Mouse (Mus musculus) 3134 (cell line): ENCODE measurements at regions not wholly inside any gene's neighbourhood (a gene's known extent, or its start where the extent isn't known, plus 50 kb on each side); places are given as distances from the start of the nearest gene placed in this dataset.

Experiments used
- DNase-seq: peaks from one replicate; pipeline ENCODE4 v3.0.0-alpha.2; 2011; ENCODE audit warnings: low spot score; ENCODE audit not compliant: insufficient read length; ENCODE audit errors: extremely low read depth

DNA sequence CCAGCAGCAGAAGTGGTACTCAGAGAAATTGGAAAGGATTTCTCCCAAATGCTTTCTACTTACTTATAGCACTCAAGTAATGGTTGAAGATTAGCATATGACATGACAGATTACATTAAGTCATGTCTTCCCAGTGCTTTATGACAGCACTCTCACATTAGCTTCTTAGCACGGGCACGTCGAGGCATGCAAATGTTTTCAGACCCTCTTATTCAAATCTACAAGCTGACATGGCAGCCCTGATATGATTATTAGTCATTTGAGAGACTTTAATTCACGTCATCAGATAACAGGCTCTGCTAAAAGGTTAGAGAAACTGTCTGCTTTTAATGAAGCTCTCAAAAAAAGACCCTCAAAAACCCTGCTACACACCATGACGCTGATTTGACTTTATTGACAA, 590.1 kb downstream of the Lmo4 start:
- DNase-seq = no peak

DNA sequence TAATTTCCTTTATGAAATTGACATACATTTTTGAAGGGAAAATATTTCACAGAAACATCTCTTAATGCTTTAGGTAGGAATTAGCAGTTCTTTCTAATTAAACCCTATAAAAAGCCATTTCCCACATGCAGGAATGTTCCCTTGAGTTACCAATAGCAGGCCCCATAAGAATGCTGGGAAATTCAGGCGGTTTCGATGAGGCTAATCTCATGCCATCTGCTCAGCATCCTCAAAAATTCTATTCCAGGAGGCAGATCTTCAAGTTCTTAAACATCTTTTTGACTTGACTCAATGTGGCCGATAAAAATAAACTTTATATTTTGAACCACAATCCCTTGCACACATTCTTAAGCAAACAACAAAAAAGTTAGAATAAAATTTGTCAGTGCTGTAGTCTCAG, 591.0 kb downstream of the Lmo4 start:
- DNase-seq = no peak

DNA sequence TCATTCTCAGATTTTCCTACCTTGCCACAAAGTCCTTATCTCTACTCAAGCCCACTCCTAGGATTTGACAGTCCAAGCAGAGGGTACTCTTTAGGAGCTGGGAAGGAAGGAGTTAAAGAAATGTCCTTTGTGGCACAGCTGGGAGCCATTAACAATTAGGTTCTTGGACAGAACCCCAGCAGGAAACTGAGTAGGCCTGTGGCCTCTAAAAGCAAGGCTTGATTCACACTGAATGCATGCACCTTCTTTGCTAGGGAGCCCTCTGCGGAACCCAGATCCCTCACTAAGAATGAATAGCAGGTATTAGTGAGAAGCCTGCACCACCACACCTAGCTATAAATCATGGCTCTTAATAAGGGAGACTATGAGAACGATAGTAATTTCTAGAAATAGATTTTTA, 595.3 kb downstream of the Lmo4 start:
- DNase-seq = no peak

DNA sequence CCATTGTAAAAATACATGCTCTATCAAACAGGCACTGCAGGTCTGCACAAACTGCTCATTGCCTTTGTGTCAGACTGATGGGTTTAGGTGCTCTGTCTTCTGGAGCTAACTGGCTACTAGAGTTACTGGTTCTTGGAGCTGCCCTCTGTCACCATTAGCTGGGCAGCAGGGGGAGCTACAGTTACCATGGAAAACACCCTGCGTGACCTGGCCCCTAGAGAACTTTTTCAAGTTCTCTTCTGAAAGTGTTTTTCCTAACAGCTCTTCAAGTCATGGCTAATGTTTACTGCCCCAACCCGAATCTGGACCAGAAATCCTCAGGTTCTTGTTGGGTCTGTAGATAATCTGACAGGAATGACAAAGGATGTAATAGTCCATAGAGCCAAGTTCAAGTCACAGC, 605.9 kb downstream of the Lmo4 start:
- DNase-seq = no peak

DNA sequence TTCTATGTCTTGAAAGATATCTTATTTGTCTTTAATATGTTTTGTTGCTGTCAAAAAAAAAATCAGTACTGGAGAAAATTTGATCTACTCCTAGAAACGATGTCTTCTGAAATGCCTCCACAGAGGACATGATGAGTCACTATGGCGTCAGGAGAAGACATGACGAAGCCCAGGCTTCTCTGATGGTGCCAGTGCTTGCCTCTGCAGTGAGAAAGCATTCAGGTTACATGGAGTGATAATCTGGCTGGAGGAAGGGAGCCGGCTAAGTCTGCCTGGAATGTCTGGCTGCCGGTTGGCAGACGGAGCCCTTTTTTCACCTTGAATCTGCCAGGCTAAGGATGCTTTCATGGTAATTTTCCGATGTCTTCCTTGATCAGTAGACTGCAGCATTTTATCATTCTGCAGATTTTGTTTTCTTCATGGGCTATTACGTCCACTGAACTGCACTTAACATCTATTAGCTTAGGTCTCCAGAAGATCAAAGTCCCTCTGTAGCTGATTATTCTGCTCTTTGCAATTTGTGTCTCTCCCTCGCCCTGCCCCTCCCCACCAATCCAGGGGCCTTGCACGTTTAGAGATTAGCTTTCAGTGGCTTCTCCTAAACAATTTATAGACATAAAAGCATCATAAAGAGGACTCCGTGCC, 607.9 kb downstream of the Lmo4 start:
- no peak for DNase-seq

DNA sequence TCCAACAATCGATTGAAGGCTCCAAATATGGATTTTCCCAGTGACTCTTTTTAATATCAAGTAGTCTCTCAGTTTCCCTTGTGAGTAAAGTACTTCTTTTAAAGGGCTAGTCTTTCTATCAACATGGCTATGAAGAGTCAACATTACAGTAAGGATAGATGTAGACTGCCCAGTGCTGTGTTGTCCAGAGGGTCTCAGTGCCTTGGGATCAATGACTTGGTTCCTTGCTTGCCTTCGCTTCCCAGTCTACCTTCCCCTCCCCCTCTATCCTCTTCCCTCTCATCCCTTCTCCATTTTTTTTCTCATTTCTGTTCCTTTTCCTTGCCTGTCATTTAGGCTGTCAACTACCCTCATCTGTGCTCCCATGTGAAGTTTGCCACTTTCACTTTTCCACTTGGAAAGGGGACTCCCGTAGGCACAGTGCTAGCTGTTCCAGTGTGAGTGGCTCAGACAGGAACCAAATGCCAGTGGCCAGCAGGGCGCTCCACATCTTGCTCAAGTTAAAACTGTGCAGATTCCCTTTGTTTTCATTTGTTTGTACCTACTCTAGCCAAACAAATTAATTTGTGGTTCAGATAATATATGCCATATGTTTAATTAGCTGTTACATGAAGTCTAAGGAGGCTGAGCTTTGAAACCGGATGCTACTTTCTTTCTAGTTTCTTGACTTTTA, 608.9 kb downstream of the Lmo4 start:
- DNase-seq = no peak

DNA sequence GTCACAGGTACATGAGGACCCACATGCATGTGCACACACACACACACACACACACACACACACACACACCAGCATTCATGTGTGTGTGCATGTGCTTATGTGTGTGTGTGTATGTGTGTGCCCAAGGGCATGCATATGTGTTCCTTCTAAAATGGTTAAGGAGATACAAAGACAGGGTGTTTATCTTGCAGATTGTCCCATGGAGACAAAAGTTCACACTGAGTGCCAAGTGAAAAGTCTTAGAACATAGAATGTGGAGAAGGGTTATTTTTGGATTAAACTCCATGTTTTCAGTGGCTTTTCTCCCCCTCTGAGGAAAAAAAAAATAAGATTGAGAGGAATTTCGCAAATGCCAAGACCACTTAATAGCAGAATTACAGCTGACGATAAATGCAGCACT, 609.9 kb downstream of the Lmo4 start:
- no peak for DNase-seq

DNA sequence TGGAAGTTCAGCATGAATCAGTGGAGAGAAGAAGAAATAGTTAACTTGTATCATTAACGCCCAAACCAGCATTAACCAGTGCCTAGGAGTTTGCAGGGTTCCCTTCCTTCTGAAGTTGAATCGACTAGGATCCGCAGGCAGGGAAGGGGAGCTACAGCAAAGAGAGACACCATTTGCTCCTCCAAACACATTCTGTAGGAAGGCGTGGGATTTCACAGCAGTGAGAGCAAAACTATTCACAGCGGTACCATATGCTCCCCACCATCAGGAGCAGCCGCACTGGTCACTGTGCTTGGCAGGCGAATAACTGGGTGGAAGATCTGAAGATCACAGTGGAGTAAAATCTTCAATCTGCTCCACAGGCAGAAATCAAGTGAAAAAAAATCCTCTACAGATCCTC, 610.3 kb downstream of the Lmo4 start:
- DNase-seq = no peak

DNA sequence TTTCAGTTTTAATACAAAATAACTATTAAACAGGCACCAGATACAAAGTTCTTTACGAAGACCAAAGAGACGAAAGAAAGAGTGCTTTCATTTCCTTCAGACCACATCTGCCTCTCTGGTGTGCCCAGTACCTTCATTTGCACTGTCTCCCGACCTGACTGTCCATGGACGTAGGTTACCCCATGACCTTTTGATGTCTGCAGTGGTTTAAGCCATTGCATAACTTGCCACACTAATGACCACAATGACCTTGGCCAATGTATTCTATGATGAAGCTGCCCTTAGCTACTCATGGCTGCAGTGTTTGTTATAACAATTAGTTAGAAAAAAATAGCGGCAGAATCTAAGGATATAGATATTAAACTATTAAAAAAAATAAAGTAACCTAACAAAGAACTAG, 618.4 kb downstream of the Lmo4 start:
- DNase-seq = no peak

DNA sequence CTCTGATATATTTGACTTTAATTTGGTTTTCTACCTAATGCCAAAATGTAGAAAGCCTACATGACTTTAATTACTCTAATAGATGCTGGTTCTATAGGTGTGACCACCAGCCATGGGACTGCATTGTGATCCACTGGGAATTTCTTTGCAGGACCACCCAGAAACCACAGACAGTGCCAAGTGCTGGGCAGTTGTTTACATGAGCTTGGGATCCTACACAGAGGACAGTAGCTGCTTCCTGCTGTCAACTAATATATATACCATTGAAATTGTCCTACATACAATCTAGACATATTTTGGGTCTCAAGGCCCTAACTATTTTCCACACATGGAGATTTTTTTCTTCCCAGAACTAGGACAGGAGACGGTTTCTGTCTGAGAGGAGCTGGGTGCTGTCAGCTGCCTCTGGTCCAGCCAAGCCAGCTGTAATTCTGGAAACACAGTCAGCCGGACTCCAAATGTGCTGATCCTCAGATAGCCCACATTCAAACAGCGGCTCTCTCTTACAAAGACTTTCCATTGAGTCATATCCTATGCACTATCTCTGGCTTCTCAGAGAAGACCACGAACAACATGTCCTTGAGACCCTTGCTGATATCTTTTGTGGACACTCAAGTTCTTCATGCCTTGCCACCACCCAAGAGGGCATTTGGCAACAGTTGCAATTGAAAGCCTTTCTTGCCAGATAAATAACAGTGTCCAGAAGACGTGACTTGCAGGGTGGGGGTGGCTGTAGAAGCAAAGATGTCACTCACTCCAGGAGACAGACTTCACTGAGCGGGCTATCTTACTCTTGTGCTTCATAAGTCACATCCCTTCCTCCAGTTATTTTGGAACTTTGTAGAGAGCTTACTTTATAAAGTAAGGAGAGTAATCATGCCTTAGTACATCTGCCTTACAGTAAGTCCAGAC, 620.1 kb downstream of the Lmo4 start:
- DNase-seq = no peak

DNA sequence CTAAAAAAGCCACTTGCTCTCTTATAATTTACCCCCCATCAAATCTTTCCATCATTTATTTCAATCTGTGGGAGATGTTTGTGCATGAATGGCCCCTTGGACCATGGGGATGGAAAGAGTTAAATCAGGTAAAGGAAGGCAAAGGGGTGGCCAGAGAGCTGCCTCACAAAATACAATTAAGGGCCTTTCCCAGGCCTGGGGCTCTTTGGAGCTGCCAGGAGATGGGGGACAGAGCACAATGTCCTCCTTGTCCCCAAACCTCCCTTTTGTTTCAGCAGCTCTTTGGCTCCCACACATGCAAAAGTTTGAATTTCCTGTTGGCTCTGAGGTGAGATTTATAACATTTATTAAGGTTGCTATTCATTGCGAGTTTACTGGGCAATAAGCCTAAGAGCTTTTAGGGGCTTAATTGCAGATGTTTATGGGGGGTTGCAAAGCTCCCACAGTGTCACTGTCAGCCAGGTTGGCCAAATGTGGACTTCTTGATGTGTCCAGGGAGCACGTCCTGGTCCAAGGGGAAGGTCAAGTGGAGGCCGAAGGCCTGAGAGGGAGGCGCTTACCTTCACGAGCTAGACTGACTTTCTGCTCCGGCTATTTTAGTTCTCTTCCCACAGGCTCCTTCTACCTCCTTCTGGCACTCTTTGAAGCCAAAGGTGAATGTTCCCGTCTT, 628.5 kb downstream of the Lmo4 start:
- no peak for DNase-seq

DNA sequence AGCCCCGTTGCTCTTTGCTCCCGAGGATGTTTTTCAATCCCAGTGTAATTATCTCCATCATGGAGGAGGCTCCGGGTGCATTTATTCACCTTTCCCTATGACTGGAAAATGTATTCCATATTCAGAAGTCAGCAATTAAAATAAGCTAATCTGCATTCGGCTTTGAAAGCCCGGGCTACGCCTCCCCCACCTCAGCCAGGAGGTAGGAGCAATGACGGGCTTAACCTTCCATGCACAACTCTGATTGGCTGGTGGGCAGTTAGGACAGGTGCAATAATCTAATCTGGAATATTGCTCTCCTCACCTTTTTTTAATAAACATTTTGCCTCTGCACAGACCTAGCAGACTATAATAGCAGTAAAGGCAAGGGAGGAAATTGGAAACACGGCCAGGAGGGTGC, 629.3 kb downstream of the Lmo4 start:
- DNase-seq = no peak

DNA sequence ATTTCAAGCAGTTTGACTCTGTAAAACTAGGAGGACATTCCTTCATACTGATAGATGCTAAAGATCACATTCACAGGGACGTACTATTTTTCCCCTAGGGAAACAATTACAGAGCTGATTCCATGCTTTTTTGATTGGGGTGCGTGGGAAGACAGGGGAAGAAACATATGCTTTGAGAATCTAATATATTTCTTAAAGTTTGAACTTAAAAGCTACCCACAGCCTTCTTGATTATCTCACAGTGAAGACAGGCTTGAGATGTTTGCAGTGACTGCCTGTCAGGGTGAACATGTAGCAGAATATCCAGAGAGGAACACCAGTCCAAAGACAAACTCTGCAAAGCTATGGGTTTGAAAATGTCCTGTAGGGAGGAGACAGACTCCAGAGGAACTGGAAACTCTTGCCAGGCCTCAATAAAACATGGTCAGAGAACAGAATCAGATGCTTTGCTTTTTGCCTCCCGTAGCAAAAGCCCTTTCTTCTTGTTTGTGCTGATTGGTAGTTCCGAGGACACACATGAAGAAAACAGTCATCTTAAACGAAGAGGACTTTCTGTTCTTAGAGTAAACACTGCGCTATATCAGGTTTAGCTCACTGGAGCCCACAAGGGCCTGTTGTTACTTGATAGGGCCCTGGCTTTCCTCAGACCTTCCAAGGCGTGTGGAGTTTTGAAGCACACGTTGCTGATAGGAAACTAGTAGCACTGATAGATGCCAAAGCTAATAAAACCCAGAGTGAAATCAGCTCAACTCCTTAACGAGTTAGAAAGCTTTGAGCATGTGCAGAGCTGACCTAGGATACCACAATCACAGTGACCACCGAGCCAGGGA, 630.8 kb downstream of the Lmo4 start:
- no peak for DNase-seq

DNA sequence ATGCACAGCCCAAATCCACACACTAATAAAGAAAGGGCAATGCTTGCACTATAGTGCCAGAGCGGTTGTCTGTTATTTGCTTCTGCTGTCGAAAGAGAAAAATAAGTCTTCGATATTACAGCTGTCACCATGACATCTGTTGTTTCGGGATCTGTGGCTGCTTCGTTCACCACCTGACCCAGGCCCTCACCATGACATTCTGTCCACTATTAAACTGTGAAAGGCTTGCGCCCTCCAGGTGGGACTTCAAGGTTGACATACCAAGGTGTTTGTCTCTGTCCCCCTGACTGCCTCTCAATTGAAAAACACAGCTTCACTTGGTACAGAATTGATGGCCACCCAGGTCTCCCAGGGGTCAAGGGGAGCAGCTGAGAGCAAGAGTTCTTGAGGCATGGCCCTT, 635.1 kb downstream of the Lmo4 start:
- no peak for DNase-seq

DNA sequence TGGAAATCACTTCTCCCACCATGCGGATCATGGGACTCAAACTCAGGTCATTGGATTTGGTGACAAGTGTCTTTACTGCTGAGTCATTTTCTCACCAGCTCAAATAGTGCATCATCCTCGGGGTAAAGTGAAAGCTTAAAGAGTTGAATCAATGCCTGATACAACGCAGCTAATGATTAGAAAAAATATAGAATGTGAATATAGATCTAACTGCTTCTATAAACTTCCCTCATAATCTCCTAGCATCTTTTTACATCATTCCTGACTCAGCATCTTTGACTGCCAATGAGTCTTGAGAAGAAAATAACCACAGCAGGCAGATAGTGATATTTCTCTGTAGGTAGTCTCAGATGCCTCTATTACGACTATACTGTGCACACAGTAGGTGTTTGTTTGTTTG, 640.0 kb downstream of the Lmo4 start:
- DNase-seq = no peak

DNA sequence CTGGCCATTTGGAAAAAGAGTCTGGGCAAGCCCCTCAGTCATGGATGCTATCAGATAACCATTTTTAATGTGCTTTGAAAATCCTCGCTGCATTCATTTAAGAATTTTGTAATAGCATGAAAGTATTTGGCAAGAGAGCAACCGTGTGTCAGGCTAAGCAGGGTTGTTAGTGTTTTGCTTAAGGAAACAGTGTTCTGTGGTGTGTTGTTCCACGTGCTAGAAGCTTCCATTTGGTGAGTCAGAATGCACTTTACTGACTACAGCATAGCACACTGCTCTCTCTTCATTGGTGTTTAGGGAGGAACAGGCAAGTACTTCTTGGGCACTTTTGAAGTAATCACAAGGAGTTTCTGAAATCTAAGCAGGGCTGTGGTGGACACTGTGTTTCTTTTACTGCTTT, 661.0 kb upstream of the Pkn2 start:
- DNase-seq = no peak

DNA sequence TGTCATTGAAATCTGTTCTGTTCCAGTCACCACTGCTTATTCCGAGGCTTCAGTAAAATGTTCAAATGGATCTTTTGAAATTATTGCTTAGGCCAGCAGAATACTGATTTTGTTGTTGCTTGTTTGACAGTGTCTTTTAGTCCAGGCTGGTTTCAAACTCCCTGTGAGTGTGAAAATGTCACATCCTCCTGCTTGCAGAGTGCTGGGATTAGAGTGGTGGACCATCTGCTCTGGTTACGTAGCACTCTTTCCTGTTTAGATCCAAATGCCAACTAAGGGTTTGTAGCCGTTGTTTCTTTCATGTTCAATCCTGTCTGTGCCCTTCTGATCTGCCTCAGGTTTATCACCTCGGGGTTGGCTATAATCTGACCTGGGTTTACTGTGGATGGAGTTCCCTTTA, 646.2 kb upstream of the Pkn2 start:
- DNase-seq = no peak

DNA sequence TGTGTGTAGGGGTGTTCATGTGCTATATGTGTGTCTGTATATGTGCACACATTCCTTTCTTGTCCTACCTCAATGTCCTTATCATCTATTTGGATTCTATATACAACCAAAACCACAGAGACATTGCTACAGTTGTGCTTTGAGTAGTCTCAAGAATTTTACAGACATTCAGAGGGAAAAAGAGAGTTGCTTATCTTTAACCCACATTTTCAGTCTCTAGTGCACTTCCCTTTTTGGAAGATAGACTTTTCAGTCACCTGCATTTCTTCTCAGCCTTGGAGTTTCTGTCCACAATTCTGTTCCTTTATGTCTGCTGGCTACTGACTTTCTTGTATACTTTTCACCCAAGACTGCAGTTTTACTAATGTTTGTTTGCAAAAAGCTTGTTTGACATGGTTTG, 645.5 kb upstream of the Pkn2 start:
- DNase-seq = no peak

DNA sequence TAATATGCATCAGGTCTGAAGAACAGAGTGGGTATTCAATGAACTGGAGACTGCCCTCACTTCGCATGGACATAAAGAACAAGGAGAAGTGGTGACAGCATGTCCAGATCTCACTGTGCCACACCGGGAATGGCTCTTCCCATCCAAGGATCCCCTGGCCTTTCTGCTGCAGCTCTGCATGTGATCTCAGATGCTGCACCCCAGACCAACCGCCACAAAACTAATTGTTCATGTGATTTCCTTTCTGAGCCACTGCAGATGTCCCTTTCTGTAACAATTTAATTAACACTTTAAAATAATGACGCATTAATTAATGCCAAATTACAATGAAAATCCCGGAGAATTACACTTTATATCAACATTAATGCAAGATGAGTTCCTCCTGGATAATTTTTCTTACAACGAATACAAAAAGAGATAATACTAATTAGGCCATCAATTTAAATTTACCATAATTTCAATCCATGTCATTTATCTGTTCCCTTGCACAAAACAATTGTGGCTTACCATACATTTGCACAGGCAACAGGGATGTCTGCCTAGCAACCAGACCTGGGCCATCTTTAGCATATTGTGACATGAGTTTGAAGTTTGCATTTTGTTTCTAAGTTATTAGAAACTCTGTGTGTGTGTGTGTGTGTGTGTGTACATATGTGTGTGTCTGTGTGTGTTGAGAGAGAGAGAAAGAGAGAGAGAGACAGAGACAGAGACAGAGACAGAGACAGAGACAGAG, 630.9 kb upstream of the Pkn2 start:
- DNase-seq = no peak

DNA sequence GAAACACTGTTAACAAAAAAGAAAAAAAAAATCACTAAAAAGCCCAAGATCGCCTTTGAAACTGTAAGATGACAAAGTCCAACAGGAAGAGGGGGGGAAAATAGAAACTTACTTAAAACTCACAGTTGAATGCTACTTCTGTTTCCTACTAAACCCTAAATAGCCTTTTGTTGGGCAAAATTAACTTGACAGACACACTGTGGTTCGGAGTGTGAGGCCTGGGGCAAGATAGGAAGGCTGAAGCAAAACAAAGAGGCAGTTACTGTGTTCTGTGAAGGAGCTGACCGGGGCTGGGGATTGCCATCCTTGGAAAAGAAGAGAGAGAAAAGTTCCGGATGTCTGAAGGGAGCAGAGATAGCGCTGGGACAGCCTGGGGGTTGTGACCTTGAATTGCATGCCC, 627.7 kb upstream of the Pkn2 start:
- DNase-seq = no peak
